Comparison of ENCODE assay signal across 22 mouse cellular contexts in the genomic region with DNA sequence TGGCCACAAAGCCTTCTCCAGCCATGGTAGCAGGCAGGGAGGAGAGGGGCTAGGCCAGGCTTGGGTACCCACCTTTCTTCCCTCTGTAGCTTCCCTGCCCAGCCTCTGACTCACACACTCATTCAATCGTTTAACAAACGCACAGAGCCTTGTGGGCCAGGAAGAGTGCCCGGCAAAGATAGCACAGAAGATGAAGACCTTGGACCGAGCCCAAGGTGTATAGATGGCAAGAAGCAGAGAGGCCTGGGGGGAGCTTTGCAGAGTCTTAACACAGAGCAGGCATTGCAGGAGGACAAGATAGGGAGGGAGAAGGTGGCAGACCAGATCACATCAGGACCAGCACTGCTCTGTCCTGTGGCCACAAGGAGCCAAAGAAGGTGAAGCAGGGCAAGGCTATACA. TPM values are rescaled to one million over a fixed set of nuclear protein-coding genes. Genes with fewer than 3 reads are reported as not detected.
DNase-seq lines count a peak whose midpoint lies in the region; ATAC-seq and TF ChIP-seq lines count a peak whose summit lies in the region.
"Had no signal": no experiment of that assay in that cellular context is flagged by ENCODE, and none has a peak within 500 bp of the region (broad histone marks: within the 10 kb centered on the region; RNA-seq: fewer than 3 reads in every experiment).

No protein-coding gene starts in this region.

- H3K4me1 ChIP-seq in MEL (ENCODE audit: control insufficient read depth in 1 of 2, insufficient read depth in 2 of 2, low read length in 2 of 2): peaks cover 0 to 11% of the 10 kb centered on the region in 2 experiments; a peak in 2 of 4 replicates
- H3K4me1 ChIP-seq in intestine, postnatal 0 days (replicated peaks; ENCODE audit: control insufficient read depth, insufficient read depth, low read length): 0 out of 2 replicates have a peak, but pooled peaks cover 2% of the 10 kb centered on the region
- H3K4me1 ChIP-seq in forebrain, embryonic 16.5 days (replicated peaks; ENCODE audit: control insufficient read depth, insufficient read depth, low read length): no peaks in the 10 kb centered on the region
- H3K4me1 ChIP-seq: forebrain, embryonic 15.5 days had no signal

- peak overlapping the region; percentile 65 for H3K27ac ChIP-seq in gastrocnemius, adult 2 months
- H3K27ac ChIP-seq in MEL (ENCODE audit: control insufficient read depth, low read depth, low read length): no peak overlapping the region
- H3K27ac ChIP-seq in intestine, postnatal 0 days (ENCODE audit: low read depth, low read length): peak overlapping the region; percentile 41; the same call in 1 of the 2 replicates
- H3K27ac ChIP-seq in forebrain, embryonic 16.5 days (ENCODE audit: low read length): no peak overlapping the region
- H3K27ac ChIP-seq: embryonic facial prominence, embryonic 15.5 days; forebrain, embryonic 15.5 days; heart, adult 2 months; hindbrain, embryonic 15.5 days; midbrain, embryonic 12.5 days; neural tube, embryonic 15.5 days had no signal

- H3K9ac ChIP-seq in MEL (ENCODE audit: control insufficient read depth, low read depth, low read length, poor library complexity, severe bottlenecking): no peak overlapping the region
- H3K9ac ChIP-seq in intestine, postnatal 0 days (ENCODE audit: low read depth, low read length): no peak overlapping the region
- H3K9ac ChIP-seq in forebrain, embryonic 16.5 days (replicated peaks; ENCODE audit: low read depth, low read length): no peak overlapping the region
- H3K9ac ChIP-seq: embryonic facial prominence, embryonic 15.5 days; forebrain, embryonic 15.5 days; hindbrain, embryonic 15.5 days; midbrain, embryonic 12.5 days; neural tube, embryonic 15.5 days had no signal

- intact Hi-C loops in gastrocnemius, adult 2 months (cut with DNase I): no loop called here

- no peaks in the 10 kb centered on the region for H3K27me3 ChIP-seq in MEL (ENCODE audit: control insufficient read depth in 1 of 2, insufficient read depth in 2 of 2, low read length in 2 of 2)
- no peaks in the 10 kb centered on the region for H3K27me3 ChIP-seq in intestine, postnatal 0 days (replicated peaks; ENCODE audit: control insufficient read depth, insufficient read depth, low read length)
- H3K27me3 ChIP-seq in forebrain, embryonic 16.5 days (replicated peaks; ENCODE audit: control insufficient read depth, insufficient read depth, low read length): no peaks in the 10 kb centered on the region
- H3K27me3 ChIP-seq: embryonic facial prominence, embryonic 15.5 days; forebrain, embryonic 15.5 days; hindbrain, embryonic 15.5 days; midbrain, embryonic 12.5 days; neural tube, embryonic 15.5 days had no signal

- H3K4me3 ChIP-seq in gastrocnemius, adult 2 months: no peak overlapping the region
- no peak overlapping the region for H3K4me3 ChIP-seq in MEL (ENCODE audit: control insufficient read depth in 1 of 2, insufficient read depth in 1 of 2, low read depth in 2 of 2, low read length in 2 of 2)
- H3K4me3 ChIP-seq in intestine, postnatal 0 days (ENCODE audit: low read depth, low read length): no peak overlapping the region
- no peak overlapping the region for H3K4me3 ChIP-seq in forebrain, embryonic 16.5 days (replicated peaks; ENCODE audit: low read length)
- H3K4me3 ChIP-seq: embryonic facial prominence, embryonic 15.5 days; forebrain, embryonic 15.5 days; heart, adult 2 months; hindbrain, embryonic 15.5 days; midbrain, embryonic 12.5 days; neural tube, embryonic 15.5 days had no signal

- no peak for TF ChIP-seq RAD21 in MEL (IDR thresholded peaks at IDR 0.05; ENCODE audit: low read depth, low read length)

- ATAC-seq in intestine, postnatal 0 days: peak; percentile 53
- ATAC-seq in forebrain, embryonic 16.5 days: no peak
- ATAC-seq: forebrain, embryonic 15.5 days had no signal

- no peaks in the 10 kb centered on the region for H3K9me3 ChIP-seq in MEL (replicated peaks; ENCODE audit: insufficient read depth, low read length)
- no peaks in the 10 kb centered on the region for H3K9me3 ChIP-seq in intestine, postnatal 0 days (ENCODE audit: control insufficient read depth)
- no peaks in the 10 kb centered on the region for H3K9me3 ChIP-seq in forebrain, embryonic 16.5 days (ENCODE audit: control insufficient read depth, low read length)
- H3K9me3 ChIP-seq: embryonic facial prominence, embryonic 15.5 days; forebrain, embryonic 15.5 days; hindbrain, embryonic 15.5 days; midbrain, embryonic 12.5 days; neural tube, embryonic 15.5 days had no signal

- peak; percentile 44 to 47; a peak in 2 of 4 replicates for TF ChIP-seq EP300 in MEL (IDR thresholded peaks at IDR 0.05; ENCODE audit: low read depth in 1 of 2, low read length in 2 of 2)

- no peak for DNase-seq in gastrocnemius, adult 2 months
- DNase-seq in gastrocnemius, postnatal 25 days: no peak
- peak; percentile 47 for DNase-seq in MEL (ENCODE audit: low read depth, low spot score)
- peak; percentile 49 for DNase-seq in MN1 (ENCODE audit: low spot score)
- no peak for DNase-seq in right cerebral cortex, adult 18-20 months
- DNase-seq: cerebellum, adult 11-12 months; cerebellum, postnatal 14 days; gastrocnemius, postnatal 36 days; heart, adult 2 months; kidney, postnatal 4 days; layer of hippocampus, adult 9-11 months; lung, postnatal 10 days; thymus, adult 18-20 months; thymus, postnatal 36 days had no signal

- no peaks in the 10 kb centered on the region for H3K79me2 ChIP-seq in MEL (ENCODE audit: control insufficient read depth, insufficient read depth, low read length, poor library complexity)

- TF ChIP-seq CTCF in gastrocnemius, adult 2 months (IDR thresholded peaks at IDR 0.05): no peak
- no peak for TF ChIP-seq CTCF in MEL (IDR thresholded peaks at IDR 0.05 in 2 of 3, conservative IDR thresholded peaks at IDR 0.05 in 1 of 3; ENCODE audit: control insufficient read depth in 1 of 3, insufficient read depth in 1 of 3, low read depth in 2 of 3, low read length in 3 of 3, poor library complexity in 1 of 3, severe bottlenecking in 1 of 3)
- TF ChIP-seq CTCF in intestine, postnatal 0 days (IDR thresholded peaks at IDR 0.05; ENCODE audit: low read depth): no peak

- no peaks in the 10 kb centered on the region; a peak in 1 of 4 replicates for H3K36me3 ChIP-seq in MEL (ENCODE audit: control insufficient read depth in 1 of 2, insufficient read depth in 2 of 2, low read length in 2 of 2)
- no peaks in the 10 kb centered on the region; the same call in 1 of the 2 replicates for H3K36me3 ChIP-seq in intestine, postnatal 0 days (ENCODE audit: control insufficient read depth, insufficient read depth)
- H3K36me3 ChIP-seq in forebrain, embryonic 16.5 days (ENCODE audit: control insufficient read depth, insufficient read depth): no peaks in the 10 kb centered on the region
- H3K36me3 ChIP-seq: embryonic facial prominence, embryonic 15.5 days; forebrain, embryonic 15.5 days; hindbrain, embryonic 15.5 days; midbrain, embryonic 12.5 days; neural tube, embryonic 15.5 days had no signal

- no peak overlapping the region for H3K4me2 ChIP-seq in intestine, postnatal 0 days (replicated peaks; ENCODE audit: low read depth)
- no peak overlapping the region for H3K4me2 ChIP-seq in forebrain, embryonic 16.5 days (ENCODE audit: low read length)
- H3K4me2 ChIP-seq: embryonic facial prominence, embryonic 15.5 days; forebrain, embryonic 15.5 days; hindbrain, embryonic 15.5 days; midbrain, embryonic 12.5 days; neural tube, embryonic 15.5 days had no signal

- WGBS in intestine, postnatal 0 days: 33% methylated on average over 4 of the region's 4 CpGs
- 67% methylated on average over 4 of the region's 4 CpGs for WGBS in forebrain, embryonic 16.5 days

- no peak for TF ChIP-seq POLR2A in MEL (IDR thresholded peaks at IDR 0.05; ENCODE audit: control insufficient read depth in 1 of 2, insufficient read depth in 1 of 2, low read depth in 1 of 2, low read length in 2 of 2, poor library complexity in 1 of 2)

RNA-seq across cellular contexts. Expression of a gene that starts 13.3 kb away (rescaled TPM):
- not detected for total RNA-seq in gastrocnemius, adult 2 months (2021)
- not detected for total RNA-seq in gastrocnemius, postnatal 25 days (2021)
- 0.12 and 0.33 TPM in 2 replicates for total RNA-seq in MEL (2012; rRNA removed)
- polyA plus RNA-seq in MEL (2012; ENCODE audit: insufficient read depth in 1 of 2, insufficient read length in 2 of 2, low read depth in 1 of 2, low replicate concordance in 2 of 2, missing spikeins in 1 of 2): under 1 TPM in 1 of 2 experiments, not detected in 1; 0.11 TPM
- polyA plus RNA-seq in intestine, postnatal 0 days (2015; fragmentation: Nextera tagmentation; extraction: Ambion mirVana): 0.63 and 0.84 TPM in 2 replicates
- polyA plus RNA-seq in forebrain, embryonic 16.5 days (2015; fragmentation: Nextera tagmentation; extraction: Ambion mirVana): 0.06 and 0.22 TPM in 2 replicates
- total RNA-seq: gastrocnemius, postnatal 36 days; heart, adult 2 months; hematopoietic stem cell, adult 5-6 weeks had no signal
- polyA plus RNA-seq: heart, adult 2 months had no signal

RNA-seq across cellular contexts. Expression of a gene that starts 26.8 kb away (rescaled TPM):
- total RNA-seq in gastrocnemius, adult 2 months (2021): 10 to 100 TPM in 1 of 2 experiments, 1 to 10 TPM in 1; 8.9 to 17.2 TPM
- 10 to 100 TPM; 15.8 to 22.8 TPM for total RNA-seq in gastrocnemius, postnatal 25 days (2021)
- not detected in 2 replicates for total RNA-seq in MEL (2012; rRNA removed)
- not detected for polyA plus RNA-seq in MEL (2012; ENCODE audit: insufficient read depth in 1 of 2, insufficient read length in 2 of 2, low read depth in 1 of 2, low replicate concordance in 2 of 2, missing spikeins in 1 of 2)
- polyA plus RNA-seq in intestine, postnatal 0 days (2015; fragmentation: Nextera tagmentation; extraction: Ambion mirVana): 18.6 and 20.1 TPM in 2 replicates
- 105 and 141 TPM in 2 replicates for polyA plus RNA-seq in forebrain, embryonic 16.5 days (2015; fragmentation: Nextera tagmentation; extraction: Ambion mirVana)

RNA-seq across cellular contexts. Expression of a gene that starts 39.9 kb away (rescaled TPM):
- total RNA-seq in gastrocnemius, adult 2 months (2021): not detected
- not detected for total RNA-seq in gastrocnemius, postnatal 25 days (2021)
- total RNA-seq in MEL (2012; rRNA removed): 0.04 TPM in 1 of 2 replicates, not detected in the other
- polyA plus RNA-seq in MEL (2012; ENCODE audit: insufficient read depth in 1 of 2, insufficient read length in 2 of 2, low read depth in 1 of 2, low replicate concordance in 2 of 2, missing spikeins in 1 of 2): not detected
- polyA plus RNA-seq in intestine, postnatal 0 days (2015; fragmentation: Nextera tagmentation; extraction: Ambion mirVana): 0.58 and 0.63 TPM in 2 replicates
- polyA plus RNA-seq in forebrain, embryonic 16.5 days (2015; fragmentation: Nextera tagmentation; extraction: Ambion mirVana): not detected in 2 replicates
- total RNA-seq: gastrocnemius, postnatal 36 days had no signal
- polyA plus RNA-seq: forebrain, embryonic 15.5 days; midbrain, embryonic 12.5 days had no signal

RNA-seq across cellular contexts. Expression of a gene that starts 49.0 kb away (rescaled TPM):
- total RNA-seq in gastrocnemius, adult 2 months (2021): 10 to 100 TPM; 61.9 to 66.9 TPM
- total RNA-seq in gastrocnemius, postnatal 25 days (2021): 10 to 100 TPM; 55.7 to 56.8 TPM
- 38.6 and 38.7 TPM in 2 replicates for total RNA-seq in MEL (2012; rRNA removed)
- polyA plus RNA-seq in MEL (2012; ENCODE audit: insufficient read depth in 1 of 2, insufficient read length in 2 of 2, low read depth in 1 of 2, low replicate concordance in 2 of 2, missing spikeins in 1 of 2): 10 to 100 TPM in 1 of 2 experiments, not detected in 1; 86.7 TPM
- polyA plus RNA-seq in intestine, postnatal 0 days (2015; fragmentation: Nextera tagmentation; extraction: Ambion mirVana): 2.8 and 3.2 TPM in 2 replicates
- 4.4 and 5.0 TPM in 2 replicates for polyA plus RNA-seq in forebrain, embryonic 16.5 days (2015; fragmentation: Nextera tagmentation; extraction: Ambion mirVana)

RNA-seq across cellular contexts. Expression of a gene that starts 49.5 kb away (rescaled TPM):
- 10 to 100 TPM; 18.2 to 18.8 TPM for total RNA-seq in gastrocnemius, adult 2 months (2021)
- 10 to 100 TPM; 18.4 to 26.5 TPM for total RNA-seq in gastrocnemius, postnatal 25 days (2021)
- total RNA-seq in MEL (2012; rRNA removed): 34.8 and 36.3 TPM in 2 replicates
- 10 to 100 TPM in 1 of 2 experiments, not detected in 1; 29.5 TPM for polyA plus RNA-seq in MEL (2012; ENCODE audit: insufficient read depth in 1 of 2, insufficient read length in 2 of 2, low read depth in 1 of 2, low replicate concordance in 2 of 2, missing spikeins in 1 of 2)
- 36.7 and 48.3 TPM in 2 replicates for polyA plus RNA-seq in intestine, postnatal 0 days (2015; fragmentation: Nextera tagmentation; extraction: Ambion mirVana)
- 25.1 and 28.4 TPM in 2 replicates for polyA plus RNA-seq in forebrain, embryonic 16.5 days (2015; fragmentation: Nextera tagmentation; extraction: Ambion mirVana)

Comparison
In these comparisons a context has a peak if more than half of its experiments do, and no peak if none do; other contexts are left out.
1. DNase-seq: peak in MEL (single experiment) and MN1 (single experiment); none in gastrocnemius, adult 2 months (single experiment), gastrocnemius, postnatal 25 days (single experiment) and right cerebral cortex, adult 18-20 months (single experiment).
2. H3K27ac ChIP-seq: peak in gastrocnemius, adult 2 months (single experiment) and intestine, postnatal 0 days (single experiment); none in MEL (single experiment) and forebrain, embryonic 16.5 days (single experiment).